Mouse (Mus musculus): ENCODE measurements at regions not wholly inside any gene's neighbourhood (a gene's known extent, or its start where the extent isn't known, plus 50 kb on each side); places are given as distances from the start of the nearest gene placed in this dataset.

DNA sequence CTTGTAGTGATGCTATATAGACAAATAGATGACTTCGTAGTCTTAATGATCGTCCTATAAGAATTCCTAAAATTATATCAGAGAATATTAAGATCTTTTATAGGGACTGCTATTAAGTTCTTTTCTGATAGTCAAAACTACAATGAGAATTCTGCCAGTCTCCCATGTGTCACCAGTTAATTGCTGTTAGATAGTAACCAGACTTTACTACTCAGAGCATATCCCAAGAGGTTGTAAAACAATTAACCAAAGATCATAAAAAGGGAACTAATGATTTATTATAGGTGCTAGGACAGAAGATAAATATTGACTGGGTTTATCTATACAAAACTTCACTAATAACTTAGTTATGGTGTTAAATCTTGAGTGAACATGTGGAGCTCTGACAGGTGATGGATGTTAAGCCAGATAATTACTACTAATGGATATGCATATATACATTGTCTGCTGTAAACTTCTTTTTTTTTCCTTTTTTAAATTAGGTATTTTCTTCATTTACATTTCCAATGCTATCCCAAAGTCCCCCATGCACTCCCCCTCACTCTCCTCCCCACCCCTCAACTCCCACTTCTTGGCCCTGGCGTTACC lies 615.5 kb downstream of the Prdm13 start:
- no peak for DNase-seq
- intact Hi-C loops (cut with DNase I), result no loop called here

Data from heart, postnatal 10 days (tissue).